Mouse (Mus musculus) erythroblast, embryonic 14.5 days (primary cell): ENCODE data around the gene Smarca2. TPM values are rescaled to one million over a fixed set of nuclear protein-coding genes. Genes with fewer than 3 reads are reported as not detected.

ENCODE experiments used
- H3K27me3 ChIP-seq: 2 replicates; pipeline ENCODE4 v1.6.1; 2012; ENCODE audit warnings: inconsistent platforms; ENCODE audit not compliant: control insufficient read depth
- H3K36me3 ChIP-seq: 2 replicates; pipeline ENCODE4 v1.6.1; 2012; ENCODE audit warnings: mild to moderate bottlenecking, inconsistent platforms; ENCODE audit not compliant: control insufficient read depth
- H3K4me1 ChIP-seq: 2 replicates; pipeline ENCODE4 v1.6.1; 2012; ENCODE audit warnings: inconsistent platforms; ENCODE audit not compliant: control insufficient read depth
- H3K4me3 ChIP-seq: replicated peaks from 2 replicates; pipeline ENCODE3; 2012; ENCODE audit warnings: moderate library complexity, mild to moderate bottlenecking, inconsistent platforms
- H3K9me3 ChIP-seq: 2 replicates; pipeline ENCODE4 v1.6.1; 2012; ENCODE audit warnings: low read length, inconsistent platforms, mixed read lengths; ENCODE audit not compliant: control insufficient read depth
- GATA1 ChIP-seq: IDR thresholded peaks from 2 replicates; pipeline ENCODE4 v1.6.1; 2012; ENCODE audit warnings: low read length, inconsistent platforms, mixed read lengths
- TAL1 ChIP-seq: IDR thresholded peaks from 3 replicates; pipeline ENCODE4 v1.6.1; 2012; ENCODE audit warnings: low read length, inconsistent platforms, mixed read lengths
- polyA plus RNA-seq: library from polyadenylated mRNA; stranded (reverse); fragments of >175 nt; gene quantifications from 2 replicates; pipeline ENCODE4 v1.2.3, GENCODE M21; 2012

Gene Smarca2
- polyA plus RNA-seq, 1 experiment, result 0.03 TPM

DNA sequence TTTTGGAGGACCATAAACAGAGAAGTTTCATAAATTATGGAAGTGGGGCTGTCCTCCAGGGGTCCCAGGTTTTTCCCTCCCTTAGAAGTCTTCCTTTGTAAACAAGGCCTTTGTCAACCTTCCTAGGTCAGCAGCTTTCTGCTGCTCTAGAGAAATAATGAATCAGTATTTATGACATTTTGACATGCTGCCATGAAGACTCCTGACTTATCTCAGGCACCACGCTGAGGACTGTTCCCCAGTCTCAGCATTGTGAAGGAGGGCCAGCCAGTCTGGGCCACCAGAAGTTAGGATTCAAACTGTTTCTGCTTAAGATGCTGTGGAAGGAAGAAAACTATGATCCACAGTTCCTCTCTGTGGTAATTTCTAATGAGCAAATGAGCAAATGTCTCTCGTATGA is 4.8 kb downstream of the Smarca2 start:
- TF ChIP-seq TAL1 (no peak), GATA1 (no peak)
- H3K4me3 ChIP-seq, result no peak overlapping the region
- peaks cover 28% of the 10 kb centered on the region for H3K4me1 ChIP-seq
- H3K27me3 ChIP-seq, result peaks cover 47% of the 10 kb centered on the region
- no peaks in the 10 kb centered on the region; the same call in 1 of the 2 replicates for H3K9me3 ChIP-seq
- H3K36me3 ChIP-seq, result no peaks in the 10 kb centered on the region

DNA sequence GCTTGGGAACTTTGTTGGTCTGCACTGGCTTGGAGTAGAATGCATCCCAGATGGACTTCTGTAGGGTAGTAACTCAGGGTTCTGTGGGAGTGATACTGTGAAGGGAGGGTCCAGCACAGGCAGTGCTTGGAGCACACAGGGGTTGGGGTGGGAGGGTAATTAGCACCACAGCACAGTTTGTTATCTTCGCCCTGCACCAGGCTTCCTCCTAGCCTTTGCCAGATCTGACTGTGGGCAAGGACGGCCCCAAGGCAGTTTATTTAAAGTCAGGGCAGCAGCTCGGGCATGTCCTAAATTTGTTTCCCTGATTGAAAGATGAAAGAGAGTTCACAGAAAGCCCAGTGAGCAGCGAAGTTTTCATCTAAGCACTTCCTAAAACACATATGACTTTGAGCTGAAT is 8.1 kb downstream of the Smarca2 start:
- no peaks in the 10 kb centered on the region for H3K9me3 ChIP-seq
- peaks cover 11% of the 10 kb centered on the region for H3K4me1 ChIP-seq
- no peak for TF ChIP-seq TAL1
- TF ChIP-seq GATA1, result no peak
- peaks cover 14% of the 10 kb centered on the region for H3K27me3 ChIP-seq
- H3K36me3 ChIP-seq, result no peaks in the 10 kb centered on the region
- H3K4me3 ChIP-seq, result no peak overlapping the region

DNA sequence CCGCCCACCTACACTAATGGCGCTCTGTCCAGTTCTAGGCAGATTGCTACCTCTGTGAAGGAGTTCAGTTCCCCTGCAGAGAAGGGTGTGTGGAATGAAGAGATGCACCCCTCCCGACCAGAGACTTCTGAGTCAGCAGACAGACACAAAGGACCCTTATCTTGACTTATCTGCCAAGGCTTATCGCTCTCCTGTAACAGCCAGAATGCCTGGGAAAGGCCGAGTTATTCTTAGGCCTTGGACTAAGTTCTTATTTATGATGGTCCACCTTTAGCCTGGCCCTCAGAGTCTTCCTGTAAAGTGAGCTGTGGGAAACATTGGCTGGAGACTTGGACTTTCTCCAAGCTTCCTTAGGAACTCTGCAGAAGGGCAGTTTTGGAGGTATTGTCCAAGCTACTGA is 8.8 kb downstream of the Smarca2 start:
- H3K9me3 ChIP-seq, result no peaks in the 10 kb centered on the region
- no peak for TF ChIP-seq TAL1
- TF ChIP-seq GATA1, result no peak
- peaks cover 7% of the 10 kb centered on the region for H3K27me3 ChIP-seq
- peaks cover 11% of the 10 kb centered on the region for H3K4me1 ChIP-seq
- H3K4me3 ChIP-seq, result no peak overlapping the region
- H3K36me3 ChIP-seq, result no peaks in the 10 kb centered on the region

DNA sequence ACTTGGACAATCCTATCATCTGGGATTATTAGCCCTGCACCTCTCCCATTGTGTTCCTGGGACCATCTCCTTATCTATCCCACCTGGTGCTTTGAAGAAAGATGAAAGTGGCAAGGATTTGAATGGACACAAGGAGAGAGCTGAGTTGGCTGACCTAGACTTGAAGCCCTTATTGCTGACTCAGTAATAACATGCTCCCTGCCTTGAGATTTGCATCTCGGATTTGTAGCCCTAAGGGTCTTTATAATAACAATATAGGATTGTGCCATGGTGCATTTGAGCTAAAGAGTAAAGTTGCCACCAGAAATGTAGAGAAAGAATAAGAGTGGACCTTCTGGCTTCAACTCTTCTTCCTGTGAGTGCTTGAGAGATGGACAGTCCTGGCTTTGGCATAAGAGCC is 11.4 kb downstream of the Smarca2 start:
- no peak for TF ChIP-seq TAL1
- H3K4me3 ChIP-seq, result no peak overlapping the region
- H3K27me3 ChIP-seq, result no peaks in the 10 kb centered on the region
- H3K9me3 ChIP-seq, result no peaks in the 10 kb centered on the region
- H3K4me1 ChIP-seq, result peaks cover 11% of the 10 kb centered on the region
- H3K36me3 ChIP-seq, result no peaks in the 10 kb centered on the region

DNA sequence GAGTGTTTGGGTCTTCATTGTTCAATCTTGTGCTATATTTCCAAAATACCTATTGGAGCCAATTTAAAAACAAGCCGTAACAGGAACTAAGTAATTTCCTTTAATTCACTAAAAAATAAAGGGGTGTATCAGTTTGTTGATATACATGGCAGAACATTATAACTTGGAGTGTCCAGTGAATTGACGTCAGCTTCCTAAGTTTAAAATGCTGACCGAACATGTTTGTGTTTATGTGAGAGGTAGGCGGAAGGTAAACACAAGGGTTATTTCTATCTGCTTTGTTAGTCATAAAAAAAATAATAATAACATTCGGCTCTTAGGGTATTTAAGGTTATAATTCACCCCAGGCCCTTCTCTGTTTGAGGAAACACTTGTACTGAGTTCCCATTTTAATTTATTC is 12.4 kb downstream of the Smarca2 start:
- Histone ChIP-seq H3K9me3 (no peaks in the 10 kb centered on the region), H3K27me3 (no peaks in the 10 kb centered on the region), H3K36me3 (no peaks in the 10 kb centered on the region), H3K4me1 (peaks cover 11% of the 10 kb centered on the region), H3K4me3 (no peak overlapping the region)
- TF ChIP-seq GATA1 (no peak), TAL1 (no peak)

DNA sequence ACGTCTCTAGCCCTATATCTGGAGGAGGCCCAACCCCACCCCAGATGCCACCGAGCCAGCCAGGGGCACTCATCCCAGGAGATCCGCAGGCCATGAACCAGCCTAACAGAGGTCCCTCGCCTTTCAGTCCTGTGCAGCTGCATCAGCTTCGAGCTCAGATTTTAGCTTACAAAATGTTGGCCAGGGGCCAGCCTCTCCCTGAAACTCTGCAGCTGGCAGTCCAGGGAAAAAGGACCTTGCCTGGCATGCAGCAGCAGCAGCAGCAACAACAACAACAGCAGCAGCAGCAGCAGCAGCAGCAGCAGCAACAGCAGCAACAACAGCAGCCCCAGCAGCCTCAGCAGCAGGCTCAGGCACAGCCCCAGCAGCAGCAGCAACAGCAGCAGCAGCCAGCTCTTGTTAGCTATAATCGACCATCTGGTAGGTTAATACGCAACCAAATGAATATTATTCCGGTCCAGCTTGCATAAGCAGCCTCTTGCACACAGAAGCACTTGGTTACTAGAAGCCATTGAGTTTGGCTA is 25.9 kb downstream of the Smarca2 start:
- no peaks in the 10 kb centered on the region for H3K27me3 ChIP-seq
- no peaks in the 10 kb centered on the region for H3K36me3 ChIP-seq
- H3K9me3 ChIP-seq, result no peaks in the 10 kb centered on the region
- TF ChIP-seq TAL1 (no peak), GATA1 (no peak)
- no peaks in the 10 kb centered on the region for H3K4me1 ChIP-seq
- H3K4me3 ChIP-seq, result no peak overlapping the region

DNA sequence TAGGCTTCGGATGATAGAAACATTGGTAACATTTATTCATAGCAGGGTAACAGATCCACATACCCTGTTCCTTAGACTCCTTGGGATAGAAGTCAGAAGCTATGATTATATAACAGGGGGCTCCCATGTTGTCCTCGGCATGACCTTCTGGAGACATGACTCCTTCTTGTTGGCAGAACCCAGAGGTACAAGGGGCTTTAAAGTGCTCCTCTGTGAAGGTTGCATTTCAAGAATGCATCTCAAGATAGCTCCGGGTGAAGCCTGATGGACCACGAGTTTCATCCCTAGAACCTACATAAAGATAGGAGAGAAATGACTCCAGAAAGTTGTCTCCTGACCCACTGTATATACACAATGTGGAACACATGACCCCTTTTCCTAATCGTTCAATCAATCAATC is 27.4 kb downstream of the Smarca2 start:
- no peaks in the 10 kb centered on the region for H3K36me3 ChIP-seq
- H3K4me1 ChIP-seq, result no peaks in the 10 kb centered on the region
- H3K27me3 ChIP-seq, result no peaks in the 10 kb centered on the region
- no peaks in the 10 kb centered on the region for H3K9me3 ChIP-seq
- no peak overlapping the region for H3K4me3 ChIP-seq
- TF ChIP-seq TAL1 (no peak), GATA1 (no peak)

DNA sequence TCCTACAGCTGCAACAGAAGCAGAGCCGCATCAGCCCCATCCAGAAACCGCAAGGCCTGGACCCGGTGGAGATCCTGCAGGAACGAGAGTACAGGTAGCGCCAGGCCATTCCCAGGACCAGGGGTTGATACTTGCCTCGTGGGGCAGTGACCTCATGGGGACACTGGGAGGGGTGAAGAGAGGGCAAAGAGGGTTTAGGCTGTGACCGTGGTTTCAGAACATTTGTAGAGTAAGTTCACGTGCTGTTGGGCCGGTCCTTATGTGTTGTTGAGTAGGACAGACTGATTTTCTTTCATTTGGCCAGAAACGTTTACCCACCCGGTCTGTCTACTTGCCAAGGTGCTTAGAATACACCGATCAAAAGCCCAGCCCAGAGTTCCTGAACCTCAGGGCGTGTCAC is 35.7 kb downstream of the Smarca2 start:
- H3K27me3 ChIP-seq, result no peaks in the 10 kb centered on the region
- no peaks in the 10 kb centered on the region for H3K9me3 ChIP-seq
- no peak overlapping the region for H3K4me3 ChIP-seq
- H3K36me3 ChIP-seq, result no peaks in the 10 kb centered on the region
- TF ChIP-seq TAL1, result no peak
- TF ChIP-seq GATA1, result no peak
- no peaks in the 10 kb centered on the region for H3K4me1 ChIP-seq

DNA sequence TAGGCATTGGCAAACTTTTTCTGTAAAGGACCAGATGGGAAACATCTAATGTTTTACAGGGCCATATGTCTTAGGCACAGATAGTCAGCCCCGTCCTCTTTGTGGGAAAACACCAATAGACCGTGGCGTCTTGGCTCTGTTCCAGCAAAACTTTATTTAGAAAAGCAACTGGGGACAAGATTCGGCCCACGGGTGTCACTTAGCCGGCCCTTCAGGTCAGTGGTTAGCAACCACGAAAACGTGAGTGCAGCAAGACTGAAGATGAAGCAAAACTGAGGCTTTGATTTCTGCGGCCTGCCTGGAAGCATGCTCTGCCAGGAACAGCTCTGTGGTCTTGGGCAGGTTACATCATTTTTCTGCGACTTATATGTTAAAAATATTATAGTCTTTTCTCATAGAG is 36.4 kb downstream of the Smarca2 start:
- Histone ChIP-seq H3K4me1 (no peaks in the 10 kb centered on the region), H3K27me3 (no peaks in the 10 kb centered on the region), H3K4me3 (no peak overlapping the region), H3K36me3 (no peaks in the 10 kb centered on the region), H3K9me3 (no peaks in the 10 kb centered on the region)
- no peak for TF ChIP-seq TAL1
- no peak for TF ChIP-seq GATA1

DNA sequence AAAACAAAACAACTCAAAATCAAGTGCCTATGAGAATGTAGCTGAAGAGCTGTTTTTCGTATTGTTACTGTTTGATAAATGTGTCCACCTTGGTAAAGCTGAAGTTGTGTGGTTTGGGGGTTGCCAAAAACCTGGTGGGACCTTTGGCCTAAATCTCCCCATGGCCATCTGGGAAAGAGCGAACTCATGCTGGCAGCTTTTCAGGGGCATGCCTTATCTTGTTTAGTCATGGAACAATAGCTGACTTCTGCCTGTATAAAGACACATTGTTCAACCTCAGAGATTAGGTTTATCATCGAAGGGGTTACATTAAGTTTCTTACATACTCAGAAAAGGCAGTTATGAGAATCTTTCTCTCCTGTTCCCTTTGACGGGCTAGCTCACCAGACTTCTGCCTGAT is 38.2 kb downstream of the Smarca2 start:
- Histone ChIP-seq H3K27me3 (no peaks in the 10 kb centered on the region), H3K4me3 (no peak overlapping the region), H3K9me3 (no peaks in the 10 kb centered on the region), H3K36me3 (no peaks in the 10 kb centered on the region), H3K4me1 (no peaks in the 10 kb centered on the region)
- no peak for TF ChIP-seq TAL1
- no peak for TF ChIP-seq GATA1
